Mouse (Mus musculus): ENCODE measurements around the gene Inpp4a.

The Inpp4a gene

DNA sequence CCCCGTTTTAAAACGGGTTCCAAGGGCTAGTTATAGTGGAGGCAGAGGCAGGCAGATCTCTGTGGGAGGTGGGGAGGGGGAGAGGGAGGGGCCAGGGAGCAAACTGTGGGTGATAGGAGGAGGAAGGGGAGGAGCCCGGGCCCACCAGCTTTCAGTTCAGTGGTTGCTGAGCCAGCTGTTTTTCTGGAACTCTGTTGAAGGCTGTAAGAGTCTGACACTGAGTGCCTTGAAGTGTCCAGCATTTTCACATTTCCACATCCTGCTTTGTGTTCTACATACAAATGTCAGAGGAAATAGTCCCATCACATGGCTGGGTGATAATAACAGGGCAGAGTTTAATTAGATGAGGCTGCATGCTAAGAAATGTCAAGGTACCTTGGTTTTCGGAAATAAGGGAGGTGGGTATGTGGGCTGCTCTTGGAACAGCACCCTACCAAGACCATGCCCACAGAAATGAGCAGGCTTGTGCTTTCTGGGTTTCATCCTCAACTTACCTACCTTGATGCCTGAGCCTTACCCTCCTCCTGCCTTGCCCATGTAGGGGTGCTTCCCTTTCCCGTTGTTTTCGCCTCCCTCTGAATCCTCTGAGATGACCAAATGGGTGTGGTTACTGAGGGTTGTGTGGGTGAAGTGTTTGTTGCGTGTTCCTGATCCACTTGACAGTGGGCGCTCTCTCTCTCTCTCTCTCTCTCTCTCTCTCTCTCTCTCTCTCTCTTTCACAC is 8.5 kb downstream of the Inpp4a start:
- TF ChIP-seq GATA4 (IDR thresholded peaks at IDR 0.05; ENCODE audit: insufficient replicate concordance, low read length) = no peak

DNA sequence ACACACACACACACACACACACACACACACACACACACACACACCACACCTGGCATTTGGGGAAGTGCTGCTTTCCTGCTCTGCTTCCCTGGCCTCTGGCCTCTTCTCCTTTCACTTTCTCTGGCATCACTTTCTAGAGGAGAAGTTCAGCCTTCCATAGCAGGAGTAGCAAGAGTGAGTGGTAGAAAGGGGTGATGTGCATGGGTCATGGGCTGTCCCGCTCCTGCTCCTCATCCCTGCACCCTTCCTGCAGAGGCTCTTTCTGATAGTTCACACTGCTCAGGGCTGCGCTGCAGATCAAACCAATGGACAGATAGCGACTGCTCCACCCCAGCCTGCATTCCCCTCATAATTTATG is 9.1 kb downstream of the Inpp4a start:
- no peak for TF ChIP-seq GATA4 (IDR thresholded peaks at IDR 0.05; ENCODE audit: insufficient replicate concordance, low read length)

DNA sequence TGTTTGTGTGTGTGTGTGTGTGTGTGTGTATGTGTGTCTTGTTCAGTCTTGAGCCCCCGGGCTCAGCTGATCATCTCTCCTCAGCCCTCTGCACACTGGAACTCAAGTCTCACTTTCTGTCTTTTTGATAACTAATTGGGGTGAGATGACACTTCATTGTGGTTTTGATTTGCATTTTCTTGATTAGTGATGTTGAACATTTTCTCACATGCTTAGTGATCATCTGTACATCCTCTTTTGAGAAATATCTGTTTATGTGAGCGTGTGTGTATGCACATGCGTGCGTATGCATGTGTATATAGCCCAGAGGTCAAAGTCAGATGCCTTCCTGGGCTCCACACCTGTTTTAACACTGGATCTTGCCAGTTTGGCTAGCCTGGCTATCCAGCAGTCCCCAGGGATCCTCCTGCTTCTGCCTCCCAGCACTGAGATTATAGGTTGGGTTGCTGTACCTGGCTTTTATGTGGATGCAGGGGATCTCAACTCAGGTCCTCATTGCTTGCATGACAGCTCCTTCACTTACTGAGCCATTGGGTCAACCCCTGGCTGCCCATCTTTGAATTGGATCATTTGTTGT is 10.4 kb downstream of the Inpp4a start:
- no peak for TF ChIP-seq GATA4 (IDR thresholded peaks at IDR 0.05; ENCODE audit: insufficient replicate concordance, low read length)

DNA sequence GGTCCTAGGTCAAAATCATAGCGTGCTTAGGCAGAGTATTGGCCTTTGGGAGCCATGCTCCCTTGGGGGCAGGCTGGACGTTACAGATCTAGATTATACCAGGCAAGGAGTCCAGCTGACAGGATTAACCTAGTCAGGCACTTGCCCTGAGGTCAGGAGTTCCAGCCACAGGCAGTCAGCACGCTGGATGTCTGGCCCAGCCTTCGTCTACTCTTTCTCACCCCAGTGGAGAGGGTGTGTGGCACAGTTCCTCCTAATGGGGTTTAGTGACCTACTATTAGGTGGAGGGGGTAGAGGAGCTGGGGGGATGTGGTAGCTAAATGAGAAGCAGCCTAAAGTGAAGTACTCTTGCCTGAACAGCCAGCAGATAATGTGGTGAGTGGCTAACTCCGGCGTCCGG is 14.7 kb downstream of the Inpp4a start:
- TF ChIP-seq GATA4 (IDR thresholded peaks at IDR 0.05; ENCODE audit: insufficient replicate concordance, low read length) = no peak

DNA sequence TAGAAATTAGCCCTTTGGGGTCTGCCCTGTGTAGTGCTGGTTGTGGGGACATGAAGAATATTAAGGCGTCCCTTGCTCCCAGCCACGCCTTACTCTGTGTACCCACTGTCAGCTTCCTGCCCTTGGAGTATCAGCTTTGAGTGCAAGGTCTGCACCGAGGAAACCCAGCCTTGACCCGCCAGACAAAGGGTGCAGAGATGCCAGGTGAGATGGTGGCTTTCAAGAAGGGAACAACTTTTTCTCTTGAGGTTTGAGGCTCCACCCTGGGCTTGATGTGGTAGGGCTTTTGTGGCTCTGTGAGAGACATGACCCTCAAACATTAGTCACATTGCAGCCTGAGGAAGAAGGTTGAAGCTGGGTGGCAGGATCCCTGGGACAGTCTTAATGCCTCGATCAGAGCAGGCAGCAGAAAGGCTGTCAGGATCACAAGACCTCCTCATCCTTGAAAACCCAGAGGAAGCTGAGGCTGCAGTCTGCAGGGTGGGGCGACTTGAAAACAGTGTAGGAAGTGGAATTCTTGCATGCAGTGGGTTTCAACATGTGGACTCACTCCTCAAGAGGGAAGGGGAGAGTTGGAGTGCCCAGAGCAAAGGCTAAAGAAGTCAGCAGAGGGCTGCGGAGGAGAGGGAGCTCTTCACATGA is 18.1 kb downstream of the Inpp4a start:
- no peak for TF ChIP-seq GATA4 (IDR thresholded peaks at IDR 0.05; ENCODE audit: insufficient replicate concordance, low read length)

DNA sequence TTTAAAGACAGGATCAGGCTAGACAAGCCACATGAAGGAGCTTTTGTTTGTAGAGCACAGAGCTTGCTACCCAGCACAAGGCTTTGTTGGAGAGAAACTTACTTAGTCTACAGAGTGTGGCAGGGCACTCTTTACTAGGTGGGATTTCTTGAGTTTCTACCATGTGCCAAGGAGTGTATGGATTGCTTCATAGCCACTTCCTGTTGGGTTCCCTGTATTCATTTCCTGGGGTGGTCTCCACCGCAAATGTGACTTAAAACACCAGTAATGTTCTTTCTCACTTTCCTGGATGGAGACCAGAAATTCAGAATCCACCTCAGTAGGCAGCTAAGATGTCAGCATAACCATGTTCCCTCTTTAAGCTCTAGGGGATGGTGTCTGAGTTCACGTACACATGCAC is 18.9 kb downstream of the Inpp4a start:
- no peak for TF ChIP-seq GATA4 (IDR thresholded peaks at IDR 0.05; ENCODE audit: insufficient replicate concordance, low read length)

DNA sequence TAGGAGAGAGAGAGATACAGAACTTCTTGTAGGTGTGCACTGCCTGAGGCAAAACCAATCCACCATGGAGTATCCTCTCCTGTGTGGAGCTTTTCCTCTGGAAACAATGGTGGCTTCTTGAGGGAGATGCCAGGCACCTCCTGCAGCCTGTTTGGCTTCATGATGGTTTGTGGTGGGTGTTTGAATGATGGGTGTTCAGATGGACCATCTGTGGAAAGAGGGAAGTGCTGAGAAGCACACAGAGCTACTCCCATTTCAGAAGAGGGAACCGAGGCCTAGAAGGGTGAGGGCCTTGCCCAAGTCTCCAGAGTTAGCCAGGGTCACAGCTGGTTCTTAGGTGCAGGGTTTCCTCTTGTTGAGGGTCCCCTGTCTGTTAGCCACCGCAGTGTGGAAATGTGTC is 23.0 kb downstream of the Inpp4a start:
- no peak for TF ChIP-seq GATA4 (IDR thresholded peaks at IDR 0.05; ENCODE audit: insufficient replicate concordance, low read length)

DNA sequence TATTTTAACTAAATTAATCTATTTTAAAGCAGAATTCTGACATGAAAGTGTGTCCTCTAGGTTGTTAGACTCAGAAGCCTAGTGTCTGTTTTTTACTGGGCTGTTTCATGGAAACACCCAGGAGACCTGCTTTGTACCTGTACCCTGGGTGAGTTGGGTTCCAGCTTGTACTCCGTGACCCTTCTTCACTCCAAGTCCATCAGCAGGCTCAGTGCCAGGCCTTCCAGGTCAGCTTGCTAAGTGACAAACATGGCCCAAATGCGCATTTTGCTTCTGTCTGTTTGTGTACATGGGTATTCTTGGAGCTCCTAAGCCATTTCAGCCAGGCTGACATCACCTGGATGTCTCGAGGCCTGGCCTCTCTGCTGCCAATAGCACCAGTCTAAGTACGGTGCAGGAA is 23.5 kb downstream of the Inpp4a start:
- TF ChIP-seq GATA4 (IDR thresholded peaks at IDR 0.05; ENCODE audit: insufficient replicate concordance, low read length) = no peak

DNA sequence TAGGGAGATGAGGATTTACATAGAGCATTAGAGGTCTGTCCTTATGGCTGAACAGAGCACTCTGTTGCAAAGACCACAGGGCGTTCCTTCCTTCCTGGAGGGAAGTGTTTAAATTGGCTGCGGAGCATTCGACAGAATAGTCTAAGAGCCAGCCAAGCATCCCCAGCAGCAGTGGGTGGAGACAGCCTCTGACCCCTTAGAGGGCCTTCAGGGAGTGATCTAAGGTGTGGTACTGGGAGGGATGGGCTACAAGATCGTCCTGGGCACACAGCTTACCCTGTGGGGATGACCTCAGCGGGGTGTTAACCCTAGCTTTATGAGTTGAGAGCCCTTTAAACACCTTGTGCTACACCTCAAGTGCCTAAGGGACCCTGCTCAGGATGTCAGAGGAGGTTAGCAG is 24.9 kb downstream of the Inpp4a start:
- TF ChIP-seq GATA4 (IDR thresholded peaks at IDR 0.05; ENCODE audit: insufficient replicate concordance, low read length) = no peak

DNA sequence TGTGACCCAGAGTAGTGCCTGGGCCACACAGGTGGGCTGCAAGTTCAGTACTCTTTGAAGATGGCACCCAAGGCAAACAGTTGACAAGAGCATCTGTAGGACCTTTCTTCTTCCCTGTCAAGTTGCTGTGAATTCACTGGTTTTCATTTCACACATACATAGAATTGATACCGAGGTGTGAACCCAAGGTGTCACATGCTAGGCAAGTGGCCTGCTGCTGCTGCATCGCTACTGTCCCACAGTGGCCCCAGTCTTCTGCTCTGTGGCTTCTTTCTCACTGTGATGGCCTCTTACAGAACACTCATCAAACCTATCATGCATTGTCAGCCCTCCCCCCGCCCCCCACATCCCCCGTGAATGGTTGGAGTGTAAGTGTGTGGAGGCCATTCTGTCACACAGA is 27.6 kb downstream of the Inpp4a start:
- no peak for TF ChIP-seq GATA4 (IDR thresholded peaks at IDR 0.05; ENCODE audit: insufficient replicate concordance, low read length)

DNA sequence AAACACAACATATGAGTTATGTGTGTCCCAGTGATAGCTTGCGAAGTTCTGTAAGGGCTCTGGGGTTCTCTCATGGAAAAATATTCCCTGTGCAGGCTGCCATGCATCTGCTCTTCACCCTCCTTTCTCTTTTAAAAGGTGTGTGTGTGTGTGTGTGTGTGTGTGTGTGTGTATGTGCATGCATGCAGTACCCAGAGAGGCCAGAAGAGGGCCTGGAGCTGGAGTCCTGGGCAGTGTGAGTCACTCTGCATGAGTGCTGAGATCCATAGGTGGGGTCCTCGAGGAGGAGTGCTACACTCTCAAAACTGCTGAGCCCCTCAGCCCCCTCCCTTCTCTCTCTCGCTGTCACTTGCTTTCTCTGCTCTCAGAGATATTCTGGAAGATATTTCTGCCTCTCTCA is 29.5 kb downstream of the Inpp4a start:
- TF ChIP-seq GATA4 (IDR thresholded peaks at IDR 0.05; ENCODE audit: insufficient replicate concordance, low read length) = no peak

DNA sequence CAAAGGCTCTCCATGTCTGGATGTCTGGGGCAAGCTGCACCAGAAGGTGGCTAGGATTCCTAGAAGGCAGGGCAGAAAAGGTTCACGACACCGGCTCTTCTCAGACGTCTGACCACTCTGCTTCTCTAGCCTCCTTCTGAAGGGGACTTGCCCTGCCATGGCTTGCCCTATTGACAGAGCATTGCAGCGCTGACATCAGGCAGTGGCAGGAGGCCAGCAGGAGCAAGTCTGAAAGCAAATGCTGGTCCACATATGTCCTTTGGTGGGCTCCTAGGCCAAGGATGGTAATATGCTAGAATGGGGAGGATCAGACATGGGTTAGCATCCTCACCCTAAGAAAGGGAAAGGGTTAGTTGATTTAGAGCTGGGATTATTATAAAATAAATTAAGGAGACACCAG is 30.2 kb downstream of the Inpp4a start:
- TF ChIP-seq GATA4 (IDR thresholded peaks at IDR 0.05; ENCODE audit: insufficient replicate concordance, low read length) = no peak

DNA sequence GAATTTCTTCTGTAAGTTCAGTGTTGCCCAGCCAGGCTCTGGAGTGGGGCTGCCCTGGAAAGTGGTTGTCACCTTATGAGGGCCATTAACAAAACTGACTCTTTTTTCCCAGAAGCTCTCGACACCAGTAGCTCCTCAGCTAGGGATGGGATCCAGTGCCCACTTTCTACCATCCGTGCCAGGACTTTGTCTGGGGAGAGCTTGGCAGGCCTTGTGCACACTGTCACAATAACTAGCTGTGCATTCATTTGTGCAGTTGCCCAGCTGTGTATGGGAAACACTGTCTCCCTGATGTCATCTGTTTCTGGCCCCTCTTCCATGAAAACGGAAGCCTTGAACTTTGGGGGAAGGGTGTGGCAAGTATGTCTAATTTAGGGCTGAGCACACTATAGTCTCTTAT is 33.1 kb downstream of the Inpp4a start:
- TF ChIP-seq GATA4 (IDR thresholded peaks at IDR 0.05; ENCODE audit: insufficient replicate concordance, low read length) = no peak

DNA sequence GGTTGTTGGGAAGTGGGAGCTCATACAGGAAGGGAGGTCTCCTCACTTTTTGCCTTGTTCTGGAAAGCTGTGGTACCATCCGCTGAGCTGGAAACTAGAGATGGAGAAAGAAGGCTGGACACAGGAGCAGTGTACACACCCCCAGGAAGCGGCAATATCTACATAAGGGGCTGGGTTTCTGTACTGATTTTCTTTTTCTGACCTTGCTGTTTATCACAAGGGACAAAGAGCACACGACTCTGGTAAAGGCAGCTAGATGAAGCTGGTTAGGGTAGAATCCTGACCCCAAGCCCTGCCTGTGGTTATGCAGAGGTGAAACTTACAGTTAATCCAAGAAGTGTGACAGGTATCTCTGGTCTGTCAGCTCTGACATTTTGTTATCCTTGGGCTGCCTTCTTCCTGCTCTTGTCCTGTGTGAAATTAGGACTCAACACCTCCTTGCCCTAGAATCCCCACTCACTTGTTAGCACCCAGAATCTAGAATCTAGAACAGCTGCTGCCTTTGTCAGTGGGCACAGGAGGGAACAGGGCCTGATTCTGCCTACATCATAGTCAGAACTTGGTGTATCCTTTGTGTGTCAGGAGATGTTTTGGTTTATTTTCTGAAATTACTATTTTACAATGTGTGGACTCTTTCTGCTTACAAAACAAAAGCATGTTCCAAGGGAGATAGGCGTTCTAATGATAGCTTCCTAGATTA is 34.2 kb downstream of the Inpp4a start:
- TF ChIP-seq GATA4 (IDR thresholded peaks at IDR 0.05; ENCODE audit: insufficient replicate concordance, low read length) = no peak

DNA sequence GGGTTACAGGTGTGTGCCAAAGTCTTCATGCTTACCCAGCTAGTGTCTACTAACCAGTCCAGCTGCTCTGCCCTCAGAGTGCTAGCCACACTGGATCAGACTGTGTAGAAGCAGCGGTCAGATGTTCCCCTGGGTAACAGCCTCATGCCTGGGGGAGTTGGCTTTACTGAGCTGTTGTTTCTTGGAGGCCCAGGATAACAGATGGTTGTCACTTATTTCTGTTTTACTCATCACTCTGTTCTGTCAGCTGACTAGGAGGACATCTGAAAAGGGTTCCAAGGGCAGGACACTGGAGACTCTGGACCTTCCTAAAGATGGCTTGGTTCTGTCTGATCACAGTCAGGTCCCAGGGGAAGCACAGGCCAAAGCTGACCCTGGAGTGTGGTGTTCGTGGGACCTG is 36.4 kb downstream of the Inpp4a start:
- no peak for TF ChIP-seq GATA4 (IDR thresholded peaks at IDR 0.05; ENCODE audit: insufficient replicate concordance, low read length)

DNA sequence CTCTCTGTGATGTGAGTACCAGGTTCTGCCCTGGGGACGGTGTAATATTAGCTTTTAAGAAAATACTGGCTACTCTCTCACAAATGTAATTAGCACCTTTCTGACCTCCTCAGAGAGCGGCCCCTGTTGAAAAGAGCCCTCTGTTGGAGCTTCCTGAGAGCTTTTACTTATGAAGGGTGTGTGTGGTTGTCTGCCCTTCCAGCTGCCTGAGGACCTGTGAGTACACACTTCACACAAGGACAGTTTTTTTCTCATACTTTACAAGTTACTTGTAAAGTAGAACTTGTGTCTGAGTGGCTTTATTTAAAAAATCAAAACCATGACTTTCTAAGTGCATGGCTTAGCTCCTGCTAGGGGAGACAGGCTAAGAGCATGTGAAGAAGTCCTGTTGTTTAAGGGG is 37.1 kb downstream of the Inpp4a start:
- no peak for TF ChIP-seq GATA4 (IDR thresholded peaks at IDR 0.05; ENCODE audit: insufficient replicate concordance, low read length)
